Mouse (Mus musculus): ENCODE measurements around the gene Nck2. TPM values are rescaled to one million over a fixed set of nuclear protein-coding genes. Genes with fewer than 3 reads are reported as not detected.
"Not testable (repeated sequence)": the region's sequence is repeated elsewhere in the genome, so short reads cannot be mapped to it uniquely, and the experiment has no call there.

Gene Nck2
- polyA plus RNA-seq, 1 experiment from 2014 or later: 17.1 TPM

GRCm38 (mm10) chr1:43547644-43548043 lies 103.3 kb downstream of the Nck2 start:
- H3K27ac ChIP-seq (ENCODE audit: low read depth, low read length): no peak overlapping the region
- H3K9me3 ChIP-seq (ENCODE audit: control insufficient read depth): no peaks in the 10 kb centered on the region
- H3K9ac ChIP-seq (ENCODE audit: low read depth, low read length): no peak overlapping the region
- 0 out of 2 replicates have a peak, but pooled peaks cover 4% of the 10 kb centered on the region for H3K4me1 ChIP-seq (replicated peaks; ENCODE audit: control insufficient read depth, insufficient read depth, low read length)
- H3K27me3 ChIP-seq (replicated peaks; ENCODE audit: control insufficient read depth, insufficient read depth, low read length): no peaks in the 10 kb centered on the region
- TF ChIP-seq CTCF (IDR thresholded peaks at IDR 0.05; ENCODE audit: low read depth): no peak
- no peak overlapping the region for H3K4me3 ChIP-seq (ENCODE audit: low read depth, low read length)
- H3K36me3 ChIP-seq (ENCODE audit: control insufficient read depth, insufficient read depth): no peaks in the 10 kb centered on the region
- H3K4me2 ChIP-seq (replicated peaks; ENCODE audit: low read depth): no peak overlapping the region
- ATAC-seq: no peak
- WGBS: 39% methylated on average over 2 of the region's 2 CpGs

DNA sequence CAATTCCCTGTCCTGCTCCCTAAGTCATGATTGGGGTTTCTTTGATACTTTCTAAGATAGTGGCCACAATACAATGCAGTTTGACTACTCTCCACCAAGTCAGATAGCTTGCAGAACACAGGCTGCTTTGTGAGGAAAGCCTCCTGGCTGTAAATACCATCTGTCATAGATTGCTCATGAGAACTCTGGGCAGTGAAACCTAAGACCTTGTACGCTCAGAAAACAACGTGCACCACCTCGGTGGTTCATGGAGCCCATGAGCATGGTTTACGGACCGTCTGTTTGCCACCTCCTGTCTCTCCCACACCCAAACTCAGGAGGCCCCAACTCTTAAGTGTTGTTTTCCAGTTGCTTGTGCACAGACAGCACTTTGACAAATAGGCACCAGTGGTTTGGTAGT lies 104.4 kb downstream of the Nck2 start:
- H3K9me3 ChIP-seq (ENCODE audit: control insufficient read depth): no peaks in the 10 kb centered on the region
- H3K36me3 ChIP-seq (ENCODE audit: control insufficient read depth, insufficient read depth): peaks cover 2% of the 10 kb centered on the region
- WGBS: 53% methylated on average over 5 of the region's 5 CpGs
- no peaks in the 10 kb centered on the region for H3K27me3 ChIP-seq (replicated peaks; ENCODE audit: control insufficient read depth, insufficient read depth, low read length)
- H3K9ac ChIP-seq (ENCODE audit: low read depth, low read length): no peak overlapping the region
- no peak overlapping the region for H3K4me3 ChIP-seq (ENCODE audit: low read depth, low read length)
- 0 out of 2 replicates have a peak, but pooled peaks cover 4% of the 10 kb centered on the region for H3K4me1 ChIP-seq (replicated peaks; ENCODE audit: control insufficient read depth, insufficient read depth, low read length)
- no peak for TF ChIP-seq CTCF (IDR thresholded peaks at IDR 0.05; ENCODE audit: low read depth)
- no peak overlapping the region for H3K4me2 ChIP-seq (replicated peaks; ENCODE audit: low read depth)
- ATAC-seq: no peak
- no peak overlapping the region for H3K27ac ChIP-seq (ENCODE audit: low read depth, low read length)

DNA sequence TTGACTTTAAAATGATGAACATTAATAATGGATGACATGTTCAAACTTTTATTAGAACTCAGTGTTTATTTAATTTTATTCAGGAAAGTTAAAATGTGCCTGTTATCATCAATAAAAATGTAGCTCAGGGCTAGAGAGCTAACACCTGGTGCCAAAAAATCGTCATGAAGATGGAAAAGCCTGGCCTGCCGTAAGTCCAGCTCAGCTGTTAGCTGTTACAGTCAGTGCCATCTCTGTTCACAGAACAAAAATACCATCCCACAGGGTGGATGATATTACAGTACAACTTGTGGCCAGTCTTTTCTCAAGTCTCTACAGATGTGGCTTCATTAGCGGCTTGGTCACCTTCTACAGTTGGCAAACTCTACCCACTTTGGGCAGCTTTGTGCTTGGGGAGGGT lies 106.1 kb downstream of the Nck2 start:
- Histone ChIP-seq H3K9ac (ENCODE audit: low read depth, low read length) (no peak overlapping the region), H3K36me3 (ENCODE audit: control insufficient read depth, insufficient read depth) (peaks cover 17% of the 10 kb centered on the region), H3K4me2 (replicated peaks; ENCODE audit: low read depth) (no peak overlapping the region), H3K4me1 (replicated peaks; ENCODE audit: control insufficient read depth, insufficient read depth, low read length) (0 out of 2 replicates have a peak, but pooled peaks cover 4% of the 10 kb centered on the region), H3K4me3 (ENCODE audit: low read depth, low read length) (no peak overlapping the region), H3K27me3 (replicated peaks; ENCODE audit: control insufficient read depth, insufficient read depth, low read length) (no peaks in the 10 kb centered on the region), H3K27ac (ENCODE audit: low read depth, low read length) (no peak overlapping the region), H3K9me3 (ENCODE audit: control insufficient read depth) (no peaks in the 10 kb centered on the region)
- WGBS: 82% methylated on average over 3 of the region's 3 CpGs
- ATAC-seq: no peak
- no peak for TF ChIP-seq CTCF (IDR thresholded peaks at IDR 0.05; ENCODE audit: low read depth)

DNA sequence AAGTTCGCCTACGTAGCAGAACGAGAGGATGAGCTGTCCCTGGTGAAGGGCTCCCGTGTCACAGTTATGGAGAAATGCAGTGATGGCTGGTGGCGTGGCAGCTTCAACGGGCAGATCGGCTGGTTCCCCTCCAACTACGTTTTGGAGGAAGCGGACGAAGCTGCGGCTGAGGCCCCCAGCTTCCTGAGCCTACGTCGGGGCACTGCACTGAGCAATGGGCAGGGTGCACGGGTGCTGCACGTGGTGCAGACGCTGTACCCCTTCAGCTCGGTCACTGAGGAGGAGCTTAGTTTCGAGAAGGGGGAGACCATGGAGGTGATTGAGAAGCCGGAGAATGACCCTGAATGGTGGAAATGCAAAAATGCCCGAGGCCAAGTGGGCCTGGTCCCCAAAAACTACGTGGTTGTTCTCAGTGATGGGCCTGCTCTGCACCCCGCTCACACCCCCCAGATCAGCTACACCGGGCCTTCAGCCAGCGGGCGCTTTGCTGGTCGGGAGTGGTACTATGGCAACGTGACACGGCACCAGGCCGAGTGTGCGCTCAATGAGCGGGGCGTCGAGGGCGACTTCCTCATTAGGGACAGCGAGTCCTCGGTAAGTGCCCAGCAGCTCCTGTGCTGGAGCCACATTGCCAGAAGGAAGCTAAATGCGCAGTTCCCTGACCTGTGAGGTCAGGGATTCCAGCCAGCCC lies 109.8 kb downstream of the Nck2 start:
- not testable (repeated sequence) for H3K27me3 ChIP-seq (replicated peaks; ENCODE audit: control insufficient read depth, insufficient read depth, low read length); H3K9me3 ChIP-seq (ENCODE audit: control insufficient read depth); H3K27ac ChIP-seq (ENCODE audit: low read depth, low read length); H3K4me1 ChIP-seq (replicated peaks; ENCODE audit: control insufficient read depth, insufficient read depth, low read length); ATAC-seq; H3K4me2 ChIP-seq (replicated peaks; ENCODE audit: low read depth); H3K9ac ChIP-seq (ENCODE audit: low read depth, low read length); H3K4me3 ChIP-seq (ENCODE audit: low read depth, low read length)
- 92% methylated on average over 37 of the region's 37 CpGs for WGBS
- peaks cover 20% of the 10 kb centered on the region for H3K36me3 ChIP-seq (ENCODE audit: control insufficient read depth, insufficient read depth)

GRCm38 (mm10) chr1:43555222-43555974 lies 111.0 kb downstream of the Nck2 start:
- H3K9ac ChIP-seq (ENCODE audit: low read depth, low read length): no peak overlapping the region
- no peaks in the 10 kb centered on the region for H3K27me3 ChIP-seq (replicated peaks; ENCODE audit: control insufficient read depth, insufficient read depth, low read length)
- H3K4me1 ChIP-seq (replicated peaks; ENCODE audit: control insufficient read depth, insufficient read depth, low read length): no peaks in the 10 kb centered on the region
- no peak for ATAC-seq
- TF ChIP-seq CTCF (IDR thresholded peaks at IDR 0.05; ENCODE audit: low read depth): no peak
- no peaks in the 10 kb centered on the region for H3K9me3 ChIP-seq (ENCODE audit: control insufficient read depth)
- peaks cover 20% of the 10 kb centered on the region for H3K36me3 ChIP-seq (ENCODE audit: control insufficient read depth, insufficient read depth)
- H3K4me2 ChIP-seq (replicated peaks; ENCODE audit: low read depth): no peak overlapping the region
- 61% methylated on average over 12 of the region's 12 CpGs for WGBS
- no peak overlapping the region for H3K27ac ChIP-seq (ENCODE audit: low read depth, low read length)
- no peak overlapping the region for H3K4me3 ChIP-seq (ENCODE audit: low read depth, low read length)

- Histone ChIP-seq H3K4me2 (replicated peaks; ENCODE audit: low read depth) (no peak overlapping the region), H3K27ac (ENCODE audit: low read depth, low read length) (no peak overlapping the region), H3K36me3 (ENCODE audit: control insufficient read depth, insufficient read depth) (peaks cover 20% of the 10 kb centered on the region), H3K4me1 (replicated peaks; ENCODE audit: control insufficient read depth, insufficient read depth, low read length) (no peaks in the 10 kb centered on the region), H3K4me3 (ENCODE audit: low read depth, low read length) (no peak overlapping the region), H3K9me3 (ENCODE audit: control insufficient read depth) (no peaks in the 10 kb centered on the region), H3K9ac (ENCODE audit: low read depth, low read length) (no peak overlapping the region), H3K27me3 (replicated peaks; ENCODE audit: control insufficient read depth, insufficient read depth, low read length) (no peaks in the 10 kb centered on the region)
- no peak for TF ChIP-seq CTCF (IDR thresholded peaks at IDR 0.05; ENCODE audit: low read depth)
- ATAC-seq: no peak
- 75% methylated on average over 3 of the region's 3 CpGs for WGBS
These were observed 114.0 kb downstream of the Nck2 start for GRCm38 (mm10) chr1:43558329-43558728.

Data from intestine, postnatal 0 days (tissue).